Mouse (Mus musculus): ENCODE data around the gene Cmtm7. TPM values are rescaled to one million over a fixed set of nuclear protein-coding genes. Genes with fewer than 3 reads are reported as not detected.

Cmtm7 gene
- polyA plus RNA-seq, 1 experiment from 2014 or later = 64.6 TPM

GRCm38 (mm10) chr9:114789989-114790388 lies 8.3 kb upstream of the Cmtm7 start:
- H3K27ac ChIP-seq (replicated peaks; ENCODE audit: low read depth, low read length) = no peak overlapping the region
- WGBS = 74% methylated on average over 8 of the region's 8 CpGs
- no peak overlapping the region for H3K9ac ChIP-seq (replicated peaks; ENCODE audit: low read length)
- no peak overlapping the region for H3K4me2 ChIP-seq (ENCODE audit: low read depth, low read length)
- ATAC-seq (replicated peaks; ENCODE audit: insufficient number of reproducible peaks, low FRiP score, low TSS enrichment, low read depth) = 0 out of 2 replicates have a peak, but pooled peaks have one; percentile 42
- H3K27me3 ChIP-seq (ENCODE audit: control insufficient read depth, insufficient read depth, low read length) = no peaks in the 10 kb centered on the region
- no peak overlapping the region for H3K4me3 ChIP-seq (ENCODE audit: low read depth, low read length)
- H3K4me1 ChIP-seq (ENCODE audit: control insufficient read depth, insufficient read depth, low read length) = no peaks in the 10 kb centered on the region
- DNase-seq (ENCODE audit: low spot score) = no peak
- H3K9me3 ChIP-seq (replicated peaks; ENCODE audit: control insufficient read depth, low read length) = no peaks in the 10 kb centered on the region
- H3K36me3 ChIP-seq (replicated peaks; ENCODE audit: control insufficient read depth, insufficient read depth, low read depth, low read length) = no peaks in the 10 kb centered on the region

DNA sequence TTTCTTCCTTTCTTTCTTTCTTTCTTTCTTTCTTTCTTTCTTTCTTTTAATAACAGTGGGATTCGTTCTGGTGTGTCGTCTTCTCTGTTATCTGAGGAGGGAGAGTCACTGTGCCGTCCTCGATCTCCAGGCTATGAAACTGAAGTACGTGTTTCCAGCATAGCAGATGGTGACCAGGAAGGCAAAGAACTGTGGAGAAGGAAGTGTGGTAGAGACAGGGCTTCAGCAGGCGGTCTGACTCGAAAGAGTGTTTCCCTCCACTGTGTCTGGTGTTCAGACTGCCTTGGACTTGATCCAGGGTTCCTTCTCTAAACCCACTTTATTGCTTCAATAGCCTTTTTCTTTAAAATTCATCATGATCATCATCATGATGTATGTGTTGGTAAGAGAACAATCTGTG lies 7.9 kb upstream of the Cmtm7 start:
- Histone ChIP-seq H3K9me3 (replicated peaks; ENCODE audit: control insufficient read depth, low read length) (no peaks in the 10 kb centered on the region), H3K9ac (replicated peaks; ENCODE audit: low read length) (no peak overlapping the region), H3K4me3 (ENCODE audit: low read depth, low read length) (no peak overlapping the region), H3K4me2 (ENCODE audit: low read depth, low read length) (no peak overlapping the region), H3K27me3 (ENCODE audit: control insufficient read depth, insufficient read depth, low read length) (no peaks in the 10 kb centered on the region), H3K27ac (replicated peaks; ENCODE audit: low read depth, low read length) (no peak overlapping the region), H3K4me1 (ENCODE audit: control insufficient read depth, insufficient read depth, low read length) (no peaks in the 10 kb centered on the region), H3K36me3 (replicated peaks; ENCODE audit: control insufficient read depth, insufficient read depth, low read depth, low read length) (no peaks in the 10 kb centered on the region)
- WGBS = 75% methylated on average over 7 of the region's 7 CpGs
- no peak for ATAC-seq (replicated peaks; ENCODE audit: insufficient number of reproducible peaks, low FRiP score, low TSS enrichment, low read depth)
- DNase-seq (ENCODE audit: low spot score) = no peak

DNA sequence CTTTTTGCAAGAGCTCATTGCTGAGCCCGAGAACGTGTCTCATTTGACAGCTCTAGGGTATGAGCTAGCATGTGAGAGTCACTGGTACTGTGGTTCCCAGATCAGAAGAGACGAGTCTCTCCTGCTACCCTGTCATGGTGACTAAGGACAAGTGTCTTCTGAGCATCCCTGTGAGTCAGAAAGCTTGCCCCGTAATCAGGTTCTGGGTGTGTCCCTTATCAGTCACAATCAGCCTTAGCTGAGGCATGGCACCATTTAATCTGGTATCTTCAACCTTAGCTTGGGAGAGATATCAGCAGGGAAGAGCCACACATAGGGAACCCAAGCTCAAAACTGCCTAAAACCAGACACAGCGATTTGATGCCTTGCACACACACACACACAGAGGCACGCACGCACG lies 7.0 kb upstream of the Cmtm7 start:
- Histone ChIP-seq H3K9ac (replicated peaks; ENCODE audit: low read length) (no peak overlapping the region), H3K27me3 (ENCODE audit: control insufficient read depth, insufficient read depth, low read length) (no peaks in the 10 kb centered on the region), H3K4me3 (ENCODE audit: low read depth, low read length) (no peak overlapping the region), H3K4me2 (ENCODE audit: low read depth, low read length) (no peak overlapping the region), H3K27ac (replicated peaks; ENCODE audit: low read depth, low read length) (no peak overlapping the region), H3K4me1 (ENCODE audit: control insufficient read depth, insufficient read depth, low read length) (no peaks in the 10 kb centered on the region), H3K36me3 (replicated peaks; ENCODE audit: control insufficient read depth, insufficient read depth, low read depth, low read length) (no peaks in the 10 kb centered on the region), H3K9me3 (replicated peaks; ENCODE audit: control insufficient read depth, low read length) (no peaks in the 10 kb centered on the region)
- DNase-seq (ENCODE audit: low spot score) = no peak
- WGBS = 93% methylated on average over 8 of the region's 8 CpGs
- ATAC-seq (replicated peaks; ENCODE audit: insufficient number of reproducible peaks, low FRiP score, low TSS enrichment, low read depth) = no peak

- DNase-seq (ENCODE audit: low spot score) (no peak), ATAC-seq (replicated peaks; ENCODE audit: insufficient number of reproducible peaks, low FRiP score, low TSS enrichment, low read depth) (no peak)
- 91% methylated on average over 7 of the region's 7 CpGs for WGBS
- Histone ChIP-seq H3K27ac (replicated peaks; ENCODE audit: low read depth, low read length) (no peak overlapping the region), H3K27me3 (ENCODE audit: control insufficient read depth, insufficient read depth, low read length) (no peaks in the 10 kb centered on the region), H3K36me3 (replicated peaks; ENCODE audit: control insufficient read depth, insufficient read depth, low read depth, low read length) (no peaks in the 10 kb centered on the region), H3K4me1 (ENCODE audit: control insufficient read depth, insufficient read depth, low read length) (no peaks in the 10 kb centered on the region), H3K9ac (replicated peaks; ENCODE audit: low read length) (no peak overlapping the region), H3K4me2 (ENCODE audit: low read depth, low read length) (no peak overlapping the region), H3K4me3 (ENCODE audit: low read depth, low read length) (no peak overlapping the region), H3K9me3 (replicated peaks; ENCODE audit: control insufficient read depth, low read length) (no peaks in the 10 kb centered on the region)
Observed at GRCm38 (mm10) chr9:114787716-114788115, 6.1 kb upstream of the Cmtm7 start.

DNA sequence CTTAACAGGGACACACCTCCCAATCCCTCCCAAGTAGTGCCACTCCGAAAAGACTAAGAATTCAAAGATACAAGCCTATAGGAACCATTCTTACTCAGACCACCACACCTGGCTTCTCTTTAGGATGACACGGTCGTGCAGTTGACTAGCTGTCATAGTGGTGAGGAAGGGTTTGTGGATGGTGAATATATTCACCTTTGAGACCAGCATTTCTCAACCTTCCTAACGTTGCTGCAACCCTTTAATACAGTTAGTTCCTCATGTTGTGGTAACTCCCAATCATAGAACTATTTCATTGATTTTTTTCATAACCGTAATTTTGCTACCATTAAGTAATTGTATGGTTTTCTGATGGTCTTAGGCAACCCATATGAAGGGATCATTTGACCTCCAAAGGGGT lies 5.5 kb upstream of the Cmtm7 start:
- Histone ChIP-seq H3K9me3 (replicated peaks; ENCODE audit: control insufficient read depth, low read length) (no peaks in the 10 kb centered on the region), H3K9ac (replicated peaks; ENCODE audit: low read length) (no peak overlapping the region), H3K27me3 (ENCODE audit: control insufficient read depth, insufficient read depth, low read length) (no peaks in the 10 kb centered on the region), H3K4me3 (ENCODE audit: low read depth, low read length) (no peak overlapping the region), H3K27ac (replicated peaks; ENCODE audit: low read depth, low read length) (no peak overlapping the region), H3K4me1 (ENCODE audit: control insufficient read depth, insufficient read depth, low read length) (no peaks in the 10 kb centered on the region), H3K4me2 (ENCODE audit: low read depth, low read length) (no peak overlapping the region), H3K36me3 (replicated peaks; ENCODE audit: control insufficient read depth, insufficient read depth, low read depth, low read length) (no peaks in the 10 kb centered on the region)
- ATAC-seq (replicated peaks; ENCODE audit: insufficient number of reproducible peaks, low FRiP score, low TSS enrichment, low read depth) (no peak), DNase-seq (ENCODE audit: low spot score) (no peak)
- WGBS = 92% methylated on average over 5 of the region's 5 CpGs

- no peak for ATAC-seq (replicated peaks; ENCODE audit: insufficient number of reproducible peaks, low FRiP score, low TSS enrichment, low read depth)
- peak; percentile 81 for DNase-seq (ENCODE audit: low spot score)
- Histone ChIP-seq H3K4me2 (ENCODE audit: low read depth, low read length) (no peak overlapping the region), H3K4me1 (ENCODE audit: control insufficient read depth, insufficient read depth, low read length) (no peaks in the 10 kb centered on the region), H3K36me3 (replicated peaks; ENCODE audit: control insufficient read depth, insufficient read depth, low read depth, low read length) (no peaks in the 10 kb centered on the region), H3K4me3 (ENCODE audit: low read depth, low read length) (no peak overlapping the region), H3K9me3 (replicated peaks; ENCODE audit: control insufficient read depth, low read length) (no peaks in the 10 kb centered on the region), H3K9ac (replicated peaks; ENCODE audit: low read length) (no peak overlapping the region), H3K27ac (replicated peaks; ENCODE audit: low read depth, low read length) (no peak overlapping the region), H3K27me3 (ENCODE audit: control insufficient read depth, insufficient read depth, low read length) (no peaks in the 10 kb centered on the region)
- WGBS = 11% methylated on average over 16 of the region's 16 CpGs
Observed at GRCm38 (mm10) chr9:114785432-114786125, 3.9 kb upstream of the Cmtm7 start.

DNA sequence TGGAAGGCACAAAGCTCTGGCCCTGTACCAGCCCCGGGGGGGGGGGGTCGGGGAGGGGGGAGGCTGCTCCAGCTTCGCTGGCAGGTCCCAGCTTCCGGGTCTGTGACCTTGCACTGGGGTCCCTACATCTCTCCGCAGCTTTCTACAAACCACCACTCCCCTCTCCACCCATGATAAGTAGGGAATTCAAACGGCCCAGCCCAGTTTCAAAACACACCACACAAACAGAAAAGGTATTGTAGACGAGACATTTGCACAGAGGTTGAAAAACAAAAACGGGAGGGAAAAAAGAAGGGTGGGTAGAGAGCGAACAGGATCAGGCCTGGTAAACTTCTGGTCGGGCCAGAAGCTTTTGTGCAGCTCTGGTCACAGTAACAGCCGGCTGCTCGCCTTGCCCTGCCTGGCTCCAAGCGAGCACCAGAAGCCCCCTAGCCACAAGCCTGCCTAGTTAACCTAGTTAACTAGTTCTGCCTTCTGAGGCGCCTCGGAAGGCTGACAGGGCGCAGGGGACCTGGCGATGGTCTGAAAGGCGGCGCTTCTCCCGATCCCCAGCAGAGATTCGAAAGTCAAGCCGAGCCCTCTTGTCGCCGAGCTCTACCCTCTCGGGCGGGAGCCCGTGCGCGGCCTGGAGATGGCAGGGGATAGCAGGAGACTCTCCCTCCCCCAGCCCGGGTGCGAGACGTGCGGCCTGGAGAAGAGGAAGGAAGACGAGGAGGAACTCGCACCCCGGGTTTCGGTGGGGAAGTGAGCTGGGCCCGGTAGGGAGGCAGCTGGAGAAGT lies 720 bp downstream of the Cmtm7 start:
- Histone ChIP-seq H3K9ac (replicated peaks; ENCODE audit: low read length) (peak overlapping the region; percentile 86), H3K36me3 (replicated peaks; ENCODE audit: control insufficient read depth, insufficient read depth, low read depth, low read length) (no peaks in the 10 kb centered on the region), H3K9me3 (replicated peaks; ENCODE audit: control insufficient read depth, low read length) (no peaks in the 10 kb centered on the region), H3K4me1 (ENCODE audit: control insufficient read depth, insufficient read depth, low read length) (no peaks in the 10 kb centered on the region), H3K4me2 (ENCODE audit: low read depth, low read length) (peak overlapping the region; percentile 96), H3K27me3 (ENCODE audit: control insufficient read depth, insufficient read depth, low read length) (no peaks in the 10 kb centered on the region), H3K4me3 (ENCODE audit: low read depth, low read length) (peak overlapping the region; percentile 64), H3K27ac (replicated peaks; ENCODE audit: low read depth, low read length) (peak overlapping the region; percentile 61)
- under 1% methylated on average over 37 of the region's 38 CpGs for WGBS
- ATAC-seq (replicated peaks; ENCODE audit: insufficient number of reproducible peaks, low FRiP score, low TSS enrichment, low read depth) (peak; percentile 22; the same call in 1 of the 2 replicates), DNase-seq (ENCODE audit: low spot score) (peak; percentile 59)

All from embryonic facial prominence, embryonic 11.5 days (tissue).